Mouse (Mus musculus): ENCODE results near the gene Mast4.

The Mast4 gene

GRCm38 (mm10) chr13:102786666-102787230 is 547.5 kb downstream of the Mast4 start:
- no peak for DNase-seq (ENCODE audit: low spot score)

GRCm38 (mm10) chr13:102783531-102784310 is 550.6 kb downstream of the Mast4 start:
- no peak for DNase-seq (ENCODE audit: low spot score)

DNA sequence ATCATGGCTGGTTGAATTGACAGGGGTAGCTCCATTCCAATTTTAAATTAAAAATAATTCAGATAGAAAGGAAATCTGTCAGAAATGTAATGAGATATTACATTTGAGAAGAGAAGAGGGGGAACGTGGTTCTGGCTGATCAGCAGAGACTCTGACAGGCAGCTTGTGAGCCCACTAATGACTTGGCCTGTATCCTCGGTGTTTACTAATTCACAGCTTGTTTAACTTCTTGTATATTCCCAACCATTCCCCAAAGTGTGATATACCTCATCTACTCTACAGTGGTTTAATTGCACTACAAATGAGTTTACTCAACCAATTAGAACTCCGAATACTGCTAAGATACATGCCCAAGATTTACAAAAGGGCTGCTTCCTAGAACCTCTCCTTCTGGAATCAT is 555.0 kb downstream of the Mast4 start:
- DNase-seq (ENCODE audit: low spot score): no peak

- no peak for DNase-seq (ENCODE audit: low spot score)
These were observed 555.4 kb downstream of the Mast4 start for GRCm38 (mm10) chr13:102778859-102779258.

- DNase-seq (ENCODE audit: low spot score): no peak
These were observed 558.8 kb downstream of the Mast4 start for GRCm38 (mm10) chr13:102775506-102775905.

DNA sequence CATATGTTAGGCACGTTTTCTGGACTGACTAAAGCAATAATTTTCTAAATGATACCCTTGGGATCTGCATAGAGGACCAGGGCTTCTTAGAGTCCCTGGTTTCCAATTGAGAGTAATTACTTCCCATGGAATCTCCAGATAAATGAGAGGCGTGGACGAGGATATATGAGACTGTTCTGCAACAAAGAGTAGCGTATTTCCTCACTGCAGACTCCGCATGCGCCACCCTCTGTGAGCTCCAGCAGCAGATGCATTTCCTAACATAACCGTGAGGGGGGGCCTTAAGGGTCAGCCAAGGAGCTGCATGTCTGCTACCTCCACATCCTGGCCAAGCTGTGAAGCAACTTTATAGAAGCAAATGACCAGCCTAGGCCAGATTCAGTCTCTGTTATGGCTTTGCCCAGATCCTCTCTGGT is 559.5 kb downstream of the Mast4 start:
- DNase-seq (ENCODE audit: low spot score): no peak

DNA sequence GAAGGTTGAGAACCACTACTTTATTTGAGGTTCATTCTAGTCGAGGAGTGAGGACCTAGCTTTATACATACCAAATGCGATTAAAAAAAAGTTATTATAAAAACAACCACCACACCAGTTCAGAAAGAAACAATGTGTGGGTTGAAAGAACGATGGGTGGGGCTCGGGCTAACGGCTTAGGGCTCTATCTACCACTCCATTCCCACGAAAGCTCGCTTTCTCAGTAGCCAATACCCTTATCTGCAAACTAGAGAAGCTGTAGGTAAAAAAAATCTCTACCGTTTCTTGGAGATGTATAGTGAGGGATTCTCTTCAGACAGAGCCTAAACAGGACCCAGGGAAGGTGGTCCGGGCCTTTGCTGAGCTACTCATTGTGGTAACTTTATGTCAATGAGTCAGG is 561.1 kb downstream of the Mast4 start:
- no peak for DNase-seq (ENCODE audit: low spot score)

GRCm38 (mm10) chr13:102770194-102770593 is 564.1 kb downstream of the Mast4 start:
- no peak for DNase-seq (ENCODE audit: low spot score)

GRCm38 (mm10) chr13:102768512-102768911 is 565.8 kb downstream of the Mast4 start:
- no peak for DNase-seq (ENCODE audit: low spot score)

DNA sequence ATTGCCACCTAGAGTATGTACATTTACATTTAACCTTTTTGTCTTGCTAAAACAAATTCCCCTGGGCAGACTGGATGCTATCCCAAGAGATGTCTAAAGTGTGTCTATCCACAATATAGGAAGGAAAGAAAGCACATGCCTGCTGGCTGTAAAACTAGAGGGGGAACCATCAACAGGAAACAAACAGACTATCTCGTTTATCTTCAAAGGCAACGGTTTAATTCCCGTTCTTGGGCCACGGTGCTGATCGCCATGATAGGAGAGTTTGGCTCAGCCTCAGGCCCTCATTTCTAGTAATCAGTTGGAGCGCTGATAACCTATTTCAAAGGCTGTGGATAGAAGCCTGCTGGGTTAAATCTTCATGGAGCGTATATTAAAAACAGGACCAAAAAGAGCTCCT is 567.2 kb downstream of the Mast4 start:
- no peak for DNase-seq (ENCODE audit: low spot score)

- no peak for DNase-seq (ENCODE audit: low spot score)
These were observed 569.1 kb downstream of the Mast4 start for GRCm38 (mm10) chr13:102765216-102765615.

DNA sequence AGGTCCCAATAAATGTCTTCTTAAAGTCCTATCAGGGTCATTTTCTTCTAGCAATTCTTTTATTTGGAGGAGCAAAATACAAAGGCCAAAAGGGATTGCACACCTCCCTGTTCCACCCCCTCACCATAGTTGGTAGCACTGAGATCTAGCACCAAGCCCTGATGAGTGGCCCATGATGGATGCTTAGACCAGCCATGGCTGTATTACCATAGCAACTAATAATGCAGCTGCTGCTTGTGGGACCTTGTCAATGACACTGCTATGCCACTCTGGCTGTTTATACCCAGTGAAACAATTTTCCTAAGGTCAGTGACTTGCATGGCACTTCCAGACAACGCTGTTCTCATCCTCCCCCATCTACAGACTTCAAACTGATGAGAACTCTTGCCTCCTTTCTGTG is 570.1 kb downstream of the Mast4 start:
- DNase-seq (ENCODE audit: low spot score): no peak

GRCm38 (mm10) chr13:102762203-102762602 is 572.1 kb downstream of the Mast4 start:
- DNase-seq (ENCODE audit: low spot score): no peak

GRCm38 (mm10) chr13:102761410-102761809 is 572.9 kb downstream of the Mast4 start:
- no peak for DNase-seq (ENCODE audit: low spot score)

DNA sequence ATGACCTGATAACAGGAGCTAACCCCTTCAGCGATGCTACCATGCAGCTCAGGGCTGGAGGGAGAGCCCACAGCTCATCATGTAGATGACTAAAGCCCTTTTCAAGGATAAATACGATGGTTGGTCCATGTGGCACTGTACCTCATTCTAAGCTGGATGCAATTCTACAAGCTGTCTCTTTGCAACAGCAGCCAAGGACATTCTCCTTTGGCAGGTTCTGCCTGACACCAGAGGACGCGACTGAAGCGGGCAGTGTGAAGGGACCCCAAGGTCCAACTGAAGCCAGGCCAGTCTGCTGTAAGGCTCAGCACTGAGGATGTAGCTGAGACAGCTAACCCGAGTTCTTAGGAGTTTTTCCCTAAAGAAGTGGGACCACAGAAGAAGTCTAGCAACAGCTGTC is 576.3 kb downstream of the Mast4 start:
- DNase-seq (ENCODE audit: low spot score): no peak

- DNase-seq (ENCODE audit: low spot score): no peak
These were observed 578.2 kb downstream of the Mast4 start for GRCm38 (mm10) chr13:102756071-102756470.

- no peak for DNase-seq (ENCODE audit: low spot score)
These were observed 579.2 kb downstream of the Mast4 start for GRCm38 (mm10) chr13:102755124-102755523.

DNA sequence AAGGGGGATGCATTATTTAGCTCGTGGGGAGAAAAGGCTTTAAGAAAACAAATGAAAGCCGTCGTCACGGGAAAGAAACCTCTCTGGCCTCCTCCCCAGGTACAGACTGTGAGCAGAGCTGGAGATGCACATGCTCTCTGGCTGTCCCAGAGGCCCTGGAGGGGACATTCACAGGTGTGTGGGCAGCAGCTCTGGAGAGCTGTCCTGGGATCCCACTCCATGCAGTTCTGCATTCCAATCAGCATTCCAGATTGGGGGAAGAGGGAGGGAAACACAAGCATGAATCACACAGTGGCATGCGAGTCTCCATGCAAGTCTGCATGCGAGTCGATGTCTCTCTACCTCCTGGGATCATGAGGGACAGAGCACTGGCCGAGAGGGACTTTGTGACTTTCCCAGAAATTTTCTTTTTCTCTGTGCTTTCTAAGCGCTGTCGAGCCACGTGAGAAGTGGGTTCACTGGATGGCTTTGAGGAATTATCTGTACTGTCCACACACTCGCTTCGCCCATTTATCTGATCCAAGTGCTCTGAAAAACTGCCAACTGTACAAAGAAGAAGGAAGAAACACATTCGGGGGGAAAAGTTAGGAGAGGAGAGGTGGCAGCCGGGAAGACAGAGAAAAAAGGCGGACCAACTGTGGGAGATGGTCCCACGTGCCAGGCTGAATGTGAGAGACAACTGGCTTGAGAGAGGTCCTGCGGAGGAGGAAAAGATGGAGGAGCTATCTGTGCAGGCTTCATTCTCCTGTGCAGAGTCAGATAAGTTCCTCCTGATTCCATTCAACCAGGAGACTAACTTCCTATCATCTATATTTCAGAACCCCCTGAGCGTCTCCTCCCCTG is 580.4 kb downstream of the Mast4 start:
- DNase-seq (ENCODE audit: low spot score): no peak

DNA sequence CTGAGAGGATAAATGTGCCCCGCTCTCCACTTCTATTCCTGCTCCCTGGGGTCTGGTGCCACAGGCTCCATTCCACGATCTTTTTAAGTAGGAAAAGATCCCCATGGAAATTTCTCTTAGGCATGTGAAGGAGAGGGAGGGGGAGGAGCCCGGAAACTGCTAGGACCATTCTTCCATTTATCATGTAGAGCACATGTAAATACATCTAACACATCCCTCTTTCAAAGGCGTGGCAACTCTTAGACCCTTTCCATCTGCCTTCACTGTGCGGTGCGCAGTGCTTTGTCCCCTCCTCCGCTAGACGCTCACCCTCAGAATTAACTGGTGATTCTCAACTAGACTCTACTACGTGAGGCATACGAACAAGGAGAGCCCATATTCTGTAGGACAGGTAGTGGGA is 584.4 kb downstream of the Mast4 start:
- DNase-seq (ENCODE audit: low spot score): no peak

- no peak for DNase-seq (ENCODE audit: low spot score)
These were observed 585.1 kb downstream of the Mast4 start for GRCm38 (mm10) chr13:102749194-102749593.

- DNase-seq (ENCODE audit: low spot score): no peak
These were observed 587.3 kb downstream of the Mast4 start for GRCm38 (mm10) chr13:102746803-102747561.
